Mouse (Mus musculus) lung, postnatal 0 days (tissue): ENCODE data around the gene Cd200r2. TPM values are rescaled to one million over a fixed set of nuclear protein-coding genes. Genes with fewer than 3 reads are reported as not detected.
A peak's percentile ranks its signal among the peaks of the same experiment; 100 is the strongest.
"Not testable (repeated sequence)": the region's sequence is repeated elsewhere in the genome, so short reads cannot be mapped to it uniquely, and the experiment has no call there.

Source experiments
- ATAC-seq: fragments of 200-750 bp; cut with Nextera tagmentation; 2 replicates; pipeline ENCODE4 v1.8.0; 2017; ENCODE audit warnings: moderate library complexity
- DNase-seq: peaks from one replicate; pipeline ENCODE4 v3.0.0-alpha.2; 2016; ENCODE audit warnings: low spot score
- H3K27ac ChIP-seq: fragments of 300-500 bp; sonication (generic); 2 replicates; pipeline ENCODE4 v1.5.1; 2014; ENCODE audit warnings: antibody characterized with exemption, mild to moderate bottlenecking, low read length, mixed read lengths
- H3K27me3 ChIP-seq: fragments of 300-500 bp; sonication (generic); replicated peaks from 2 replicates; pipeline ENCODE4 v1.6.1; 2014; ENCODE audit warnings: low read length, mixed read lengths; ENCODE audit not compliant: insufficient read depth
- H3K36me3 ChIP-seq: fragments of 300-500 bp; sonication (generic); 2 replicates; pipeline ENCODE4 v1.6.1; 2014; ENCODE audit warnings: low read length, mixed read lengths; ENCODE audit not compliant: insufficient read depth
- H3K4me1 ChIP-seq: fragments of 300-500 bp; sonication (generic); 2 replicates; pipeline ENCODE4 v1.6.1; 2014; ENCODE audit warnings: antibody characterized with exemption, low read depth, low read length, mixed read lengths; ENCODE audit not compliant: insufficient read depth
- H3K4me2 ChIP-seq: fragments of 300-500 bp; sonication (generic); replicated peaks from 2 replicates; pipeline ENCODE4 v1.6.1; 2014; ENCODE audit warnings: low read depth, mild to moderate bottlenecking, low read length, moderate library complexity, mixed read lengths
- H3K4me3 ChIP-seq: fragments of 300-500 bp; sonication (generic); 2 replicates; pipeline ENCODE4 v1.5.1; 2014; ENCODE audit warnings: low read depth, low read length
- H3K9ac ChIP-seq: fragments of 300-500 bp; sonication (generic); replicated peaks from 2 replicates; pipeline ENCODE4 v1.6.1; 2014; ENCODE audit warnings: low read depth, mild to moderate bottlenecking
- H3K9me3 ChIP-seq: fragments of 300-500 bp; sonication (generic); 2 replicates; pipeline ENCODE4 v1.6.1; 2016; ENCODE audit warnings: low read length, mixed read lengths
- CTCF ChIP-seq: IDR thresholded peaks from 2 replicates; pipeline ENCODE4 v1.5.1; 2016; ENCODE audit warnings: antibody characterized with exemption, mild to moderate bottlenecking
- EP300 ChIP-seq: IDR thresholded peaks from 2 replicates; pipeline ENCODE4 v1.6.1; 2016; ENCODE audit warnings: antibody characterized with exemption, mild to moderate bottlenecking, control low read depth
- WGBS: fragments of 180-500 bp; shearing (Covaris S2); extraction: QIAGEN DNeasy Blood & Tissue Kit; methylation state at CpG from one replicate; pipeline ENCODE4 v1.1.7; 2014; 5-methylcytosine and 5-hydroxymethylcytosine counted together
- polyA plus RNA-seq: library from polyadenylated mRNA; unstranded; fragments of >200 nt; fragmentation: Nextera tagmentation; extraction: Ambion mirVana; gene quantifications from 2 replicates; pipeline ENCODE4 v1.2.1, GENCODE M21; 2015

The Cd200r2 gene
- polyA plus RNA-seq, result not detected in 2 replicates

GRCm38 (mm10) chr16:44866797-44867196 lies at the start of gene Cd200r2:
Gene Cd200r2 (plus strand): TSS chr16:44867097.
- TF ChIP-seq CTCF, result no peak
- TF ChIP-seq EP300, result no peak
- Histone ChIP-seq H3K4me3 (no peak within 1 kb of the TSS), H3K4me1 (no peaks in the 10 kb centered on the region), H3K9me3 (no peaks in the 10 kb centered on the region), H3K27me3 (no peaks in the 10 kb centered on the region), H3K27ac (no peak within 1 kb of the TSS), H3K4me2 (no peak within 1 kb of the TSS), H3K36me3 (no peaks in the 10 kb centered on the region), H3K9ac (no peak within 1 kb of the TSS)
- ATAC-seq, result no peak
- DNase-seq, result no peak
- 81% methylated on average over 2 of the region's 2 CpGs for WGBS

GRCm38 (mm10) chr16:44818010-44818409 lies 48.9 kb upstream of the Cd200r2 start:
- Histone ChIP-seq H3K9me3 (no peaks in the 10 kb centered on the region), H3K4me1 (no peaks in the 10 kb centered on the region), H3K9ac (no peak overlapping the region), H3K36me3 (no peaks in the 10 kb centered on the region), H3K27me3 (no peaks in the 10 kb centered on the region), H3K4me2 (no peak overlapping the region), H3K4me3 (no peak overlapping the region), H3K27ac (no peak overlapping the region)
- TF ChIP-seq EP300, result no peak
- TF ChIP-seq CTCF, result no peak
- no peak for DNase-seq
- 55% methylated on average over 1 of the region's 1 CpGs for WGBS
- no peak for ATAC-seq

- H3K27ac ChIP-seq, result no peak overlapping the region
- H3K36me3 ChIP-seq, result no peaks in the 10 kb centered on the region
- H3K4me2 ChIP-seq, result no peak overlapping the region
- H3K4me3 ChIP-seq, result no peak overlapping the region
- no peak for ATAC-seq
- TF ChIP-seq EP300, result no peak
- TF ChIP-seq CTCF, result no peak
- no peak overlapping the region for H3K9ac ChIP-seq
- WGBS, result 70% methylated on average over 4 of the region's 4 CpGs
- H3K9me3 ChIP-seq, result no peaks in the 10 kb centered on the region
- no peaks in the 10 kb centered on the region for H3K4me1 ChIP-seq
- no peaks in the 10 kb centered on the region for H3K27me3 ChIP-seq
- DNase-seq, result no peak
These were observed 46.4 kb upstream of the Cd200r2 start for GRCm38 (mm10) chr16:44820545-44820944.

GRCm38 (mm10) chr16:44832286-44832685 lies 34.6 kb upstream of the Cd200r2 start:
- no peaks in the 10 kb centered on the region for H3K27me3 ChIP-seq
- H3K4me3 ChIP-seq, result no peak overlapping the region
- TF ChIP-seq CTCF (no peak), EP300 (no peak)
- WGBS, result 40% methylated on average over 3 of the region's 3 CpGs
- no peaks in the 10 kb centered on the region for H3K4me1 ChIP-seq
- no peak overlapping the region for H3K4me2 ChIP-seq
- H3K9ac ChIP-seq, result no peak overlapping the region
- DNase-seq, result no peak
- H3K36me3 ChIP-seq, result no peaks in the 10 kb centered on the region
- no peak for ATAC-seq
- no peak overlapping the region for H3K27ac ChIP-seq
- H3K9me3 ChIP-seq, result no peaks in the 10 kb centered on the region

GRCm38 (mm10) chr16:44833189-44833588 lies 33.7 kb upstream of the Cd200r2 start:
- ATAC-seq, H3K9ac ChIP-seq, H3K9me3 ChIP-seq, H3K4me1 ChIP-seq, H3K4me2 ChIP-seq, H3K4me3 ChIP-seq, DNase-seq, H3K36me3 ChIP-seq, H3K27ac ChIP-seq, H3K27me3 ChIP-seq: not testable (repeated sequence)
- 29% methylated on average over 2 of the region's 2 CpGs for WGBS

- Histone ChIP-seq H3K9ac (no peak overlapping the region), H3K27ac (no peak overlapping the region), H3K4me1 (no peaks in the 10 kb centered on the region), H3K4me2 (no peak overlapping the region), H3K4me3 (no peak overlapping the region), H3K9me3 (no peaks in the 10 kb centered on the region), H3K36me3 (no peaks in the 10 kb centered on the region), H3K27me3 (no peaks in the 10 kb centered on the region)
- WGBS, result 18% methylated on average over 1 of the region's 1 CpGs
- DNase-seq (peak; percentile 41), ATAC-seq (peak; percentile 65)
- no peak for TF ChIP-seq CTCF
- no peak for TF ChIP-seq EP300
These were observed 8.3 kb downstream of the Cd200r2 start for GRCm38 (mm10) chr16:44875178-44875577.

GRCm38 (mm10) chr16:44876625-44877024 lies 9.7 kb downstream of the Cd200r2 start:
- H3K27ac ChIP-seq, result no peak overlapping the region
- no peaks in the 10 kb centered on the region for H3K27me3 ChIP-seq
- TF ChIP-seq CTCF (no peak), EP300 (no peak)
- H3K4me2 ChIP-seq, result no peak overlapping the region
- 59% methylated on average over 5 of the region's 5 CpGs for WGBS
- H3K4me1 ChIP-seq, result no peaks in the 10 kb centered on the region
- H3K9me3 ChIP-seq, result no peaks in the 10 kb centered on the region
- H3K4me3 ChIP-seq, result no peak overlapping the region
- H3K9ac ChIP-seq, result no peak overlapping the region
- DNase-seq, result no peak
- H3K36me3 ChIP-seq, result no peaks in the 10 kb centered on the region
- no peak for ATAC-seq
